Mouse (Mus musculus) bone marrow macrophage, adult 2 months (primary cell): ENCODE measurements at regions not wholly inside any gene's neighbourhood (a gene's known extent, or its start where the extent isn't known, plus 50 kb on each side); places are given as distances from the start of the nearest gene placed in this dataset.

ENCODE experiments used
- CTCF ChIP-seq: IDR thresholded peaks from 2 replicates; pipeline ENCODE4 v1.5.1; 2012; ENCODE audit warnings: low read depth, mild to moderate bottlenecking, low read length, moderate library complexity
- POLR2A ChIP-seq: IDR thresholded peaks from 2 replicates; pipeline ENCODE4 v1.6.1; 2012; ENCODE audit warnings: mild to moderate bottlenecking, low read depth, low read length, borderline replicate concordance

DNA sequence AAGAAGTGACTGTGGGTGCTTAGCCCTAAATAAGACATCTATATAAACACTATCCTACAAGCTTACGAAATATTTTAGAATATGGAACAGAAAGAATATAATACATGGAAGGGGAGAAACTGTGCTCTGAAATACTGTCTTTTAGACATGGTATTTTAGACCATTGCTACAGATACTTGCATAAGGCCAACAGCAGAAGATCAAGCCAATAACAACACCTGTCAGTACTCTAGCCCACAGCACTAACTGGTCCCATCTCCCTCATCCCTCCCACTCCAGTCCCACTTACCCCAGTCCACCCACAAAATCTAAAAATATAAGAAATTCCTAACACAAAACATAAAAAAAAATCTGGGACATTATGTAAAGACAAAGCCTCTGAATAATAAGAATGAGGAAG is 275.6 kb downstream of the Rergl start:
- TF ChIP-seq POLR2A (no peak), CTCF (no peak)
